Mouse (Mus musculus) heart, embryonic 11.5 days (tissue): ENCODE measurements at regions not wholly inside any gene's neighbourhood (a gene's known extent, or its start where the extent isn't known, plus 50 kb on each side); places are given as distances from the start of the nearest gene placed in this dataset.

Experiments used
- ATAC-seq: fragments of 200-750 bp; cut with Nextera tagmentation; replicated peaks from 2 replicates; pipeline ENCODE4 v1.8.0; 2017; ENCODE audit warnings: moderate library complexity; ENCODE audit not compliant: insufficient number of reproducible peaks, low FRiP score, low TSS enrichment
- H3K27ac ChIP-seq: fragments of 300-500 bp; sonication (generic); 2 replicates; pipeline ENCODE4 v1.5.1; 2014; ENCODE audit warnings: mild to moderate bottlenecking, low read depth, low read length
- H3K27me3 ChIP-seq: fragments of 300-500 bp; sonication (generic); 2 replicates; pipeline ENCODE4 v1.6.1; 2014; ENCODE audit warnings: mild to moderate bottlenecking, low read length, mixed read lengths; ENCODE audit not compliant: control insufficient read depth, insufficient read depth
- H3K36me3 ChIP-seq: fragments of 300-500 bp; sonication (generic); 2 replicates; pipeline ENCODE4 v1.6.1; 2014; ENCODE audit warnings: mild to moderate bottlenecking, low read length, moderate library complexity, mixed read lengths; ENCODE audit not compliant: control insufficient read depth, insufficient read depth
- H3K4me1 ChIP-seq: fragments of 300-500 bp; sonication (generic); 2 replicates; pipeline ENCODE4 v1.6.1; 2014; ENCODE audit warnings: low read length; ENCODE audit not compliant: control insufficient read depth, insufficient read depth
- H3K4me2 ChIP-seq: fragments of 300-500 bp; sonication (generic); 2 replicates; pipeline ENCODE4 v1.6.1; 2014; ENCODE audit warnings: mild to moderate bottlenecking, moderate library complexity
- H3K4me3 ChIP-seq: fragments of 300-500 bp; sonication (generic); 2 replicates; pipeline ENCODE4 v1.5.1; 2014; ENCODE audit warnings: low read depth, low read length
- H3K9ac ChIP-seq: fragments of 300-500 bp; sonication (generic); 2 replicates; pipeline ENCODE4 v1.6.1; 2014; ENCODE audit warnings: mild to moderate bottlenecking, low read depth, low read length, moderate library complexity
- H3K9me3 ChIP-seq: fragments of 300-500 bp; sonication (generic); replicated peaks from 2 replicates; pipeline ENCODE4 v1.6.1; 2016; ENCODE audit warnings: low read length; ENCODE audit not compliant: control insufficient read depth
- WGBS: fragments of 180-500 bp; shearing (Covaris S2); extraction: QIAGEN DNeasy Blood & Tissue Kit; methylation state at CpG from one replicate; pipeline ENCODE4 v1.1.7; 2014; ENCODE audit not compliant: insufficient replicate concordance; 5-methylcytosine and 5-hydroxymethylcytosine counted together

DNA sequence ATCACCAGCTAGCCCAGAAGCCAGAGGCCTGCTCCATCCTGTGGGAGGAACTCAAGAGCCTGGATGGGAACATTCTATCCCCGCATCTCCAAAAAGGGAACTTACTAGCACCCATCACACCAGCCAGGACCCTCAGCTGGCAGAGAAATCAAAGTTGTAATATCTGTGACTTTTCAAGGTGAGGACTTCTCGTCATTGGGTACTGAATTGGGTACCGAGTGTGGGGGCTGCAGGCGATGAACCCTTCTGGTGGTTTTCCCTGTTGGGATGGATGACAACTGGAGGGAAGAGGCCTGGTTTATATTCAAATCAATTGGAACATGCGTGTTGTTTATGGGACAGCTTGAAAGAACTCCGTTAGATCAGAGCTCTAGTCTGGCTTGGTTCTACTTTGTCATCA lies 187.1 kb upstream of the Gjb5 start:
- H3K4me1 ChIP-seq = no peaks in the 10 kb centered on the region
- 80% methylated on average over 6 of the region's 6 CpGs for WGBS
- H3K4me3 ChIP-seq = no peak overlapping the region
- H3K9me3 ChIP-seq = no peaks in the 10 kb centered on the region
- H3K4me2 ChIP-seq = no peak overlapping the region
- no peaks in the 10 kb centered on the region for H3K27me3 ChIP-seq
- H3K36me3 ChIP-seq = no peaks in the 10 kb centered on the region
- no peak for ATAC-seq
- no peak overlapping the region for H3K9ac ChIP-seq
- H3K27ac ChIP-seq = no peak overlapping the region

GRCm38 (mm10) chr4:127543276-127543675 lies 185.3 kb upstream of the Gjb5 start:
- H3K27me3 ChIP-seq = no peaks in the 10 kb centered on the region
- H3K4me2 ChIP-seq = no peak overlapping the region
- no peak for ATAC-seq
- no peak overlapping the region for H3K4me3 ChIP-seq
- no peaks in the 10 kb centered on the region for H3K9me3 ChIP-seq
- no peak overlapping the region for H3K27ac ChIP-seq
- H3K4me1 ChIP-seq = no peaks in the 10 kb centered on the region
- H3K9ac ChIP-seq = no peak overlapping the region
- H3K36me3 ChIP-seq = no peaks in the 10 kb centered on the region
- WGBS = 82% methylated on average over 2 of the region's 2 CpGs

- H3K4me2 ChIP-seq = no peak overlapping the region
- no peaks in the 10 kb centered on the region for H3K27me3 ChIP-seq
- no peaks in the 10 kb centered on the region for H3K9me3 ChIP-seq
- H3K27ac ChIP-seq = no peak overlapping the region
- WGBS = 82% methylated on average over 4 of the region's 4 CpGs
- ATAC-seq = no peak
- no peak overlapping the region for H3K4me3 ChIP-seq
- no peak overlapping the region for H3K9ac ChIP-seq
- H3K36me3 ChIP-seq = no peaks in the 10 kb centered on the region
- H3K4me1 ChIP-seq = no peaks in the 10 kb centered on the region
Measured at GRCm38 (mm10) chr4:127542771-127543170, 184.8 kb upstream of the Gjb5 start.

GRCm38 (mm10) chr4:127536952-127537351 lies 179.0 kb upstream of the Gjb5 start:
- ATAC-seq = no peak
- Histone ChIP-seq H3K27ac (no peak overlapping the region), H3K9me3 (no peaks in the 10 kb centered on the region), H3K4me2 (no peak overlapping the region), H3K4me1 (no peaks in the 10 kb centered on the region), H3K36me3 (no peaks in the 10 kb centered on the region), H3K4me3 (no peak overlapping the region), H3K9ac (no peak overlapping the region), H3K27me3 (no peaks in the 10 kb centered on the region)
- WGBS = 44% methylated on average over 5 of the region's 5 CpGs

- Histone ChIP-seq H3K9ac (no peak overlapping the region), H3K4me2 (no peak overlapping the region), H3K27ac (no peak overlapping the region), H3K27me3 (no peaks in the 10 kb centered on the region), H3K36me3 (no peaks in the 10 kb centered on the region), H3K4me3 (no peak overlapping the region), H3K4me1 (no peaks in the 10 kb centered on the region), H3K9me3 (no peaks in the 10 kb centered on the region)
- ATAC-seq = no peak
- 71% methylated on average over 7 of the region's 7 CpGs for WGBS
Measured at GRCm38 (mm10) chr4:127535630-127536029, 177.6 kb upstream of the Gjb5 start.

- H3K27ac ChIP-seq = no peak overlapping the region
- no peaks in the 10 kb centered on the region for H3K27me3 ChIP-seq
- WGBS = 89% methylated on average over 3 of the region's 3 CpGs
- ATAC-seq = no peak
- H3K36me3 ChIP-seq = no peaks in the 10 kb centered on the region
- no peaks in the 10 kb centered on the region for H3K9me3 ChIP-seq
- H3K4me1 ChIP-seq = no peaks in the 10 kb centered on the region
- H3K9ac ChIP-seq = no peak overlapping the region
- no peak overlapping the region for H3K4me2 ChIP-seq
- no peak overlapping the region for H3K4me3 ChIP-seq
Measured at GRCm38 (mm10) chr4:127534411-127534810, 176.4 kb upstream of the Gjb5 start.

DNA sequence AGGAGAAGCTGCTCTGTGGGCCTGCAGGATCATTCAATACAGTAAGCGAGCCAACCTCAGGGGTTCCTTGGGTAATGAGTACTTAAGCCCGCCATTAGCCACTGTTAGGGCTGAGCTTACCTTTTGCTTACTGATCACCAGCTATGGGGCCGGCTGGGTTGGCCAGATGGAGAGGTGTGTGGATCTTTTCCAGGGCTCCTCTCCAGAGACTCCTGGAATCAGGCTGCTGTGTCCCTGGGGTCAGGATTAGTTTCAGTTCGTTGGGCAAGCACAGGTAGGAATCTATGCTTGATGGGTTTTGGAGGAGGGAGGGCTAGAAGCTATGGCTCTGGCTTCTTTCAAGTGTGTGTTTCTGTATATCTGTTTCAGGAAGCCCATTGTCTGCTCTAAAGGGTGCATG lies 175.7 kb upstream of the Gjb5 start:
- Histone ChIP-seq H3K9ac (no peak overlapping the region), H3K27me3 (no peaks in the 10 kb centered on the region), H3K9me3 (no peaks in the 10 kb centered on the region), H3K4me2 (no peak overlapping the region), H3K27ac (no peak overlapping the region), H3K36me3 (no peaks in the 10 kb centered on the region), H3K4me3 (no peak overlapping the region), H3K4me1 (no peaks in the 10 kb centered on the region)
- ATAC-seq = no peak
- WGBS = 75% methylated on average over 4 of the region's 4 CpGs

- no peaks in the 10 kb centered on the region for H3K9me3 ChIP-seq
- 84% methylated on average over 11 of the region's 11 CpGs for WGBS
- no peak overlapping the region for H3K4me3 ChIP-seq
- H3K4me2 ChIP-seq = no peak overlapping the region
- H3K36me3 ChIP-seq = no peaks in the 10 kb centered on the region
- ATAC-seq = no peak
- no peaks in the 10 kb centered on the region for H3K27me3 ChIP-seq
- H3K9ac ChIP-seq = no peak overlapping the region
- H3K4me1 ChIP-seq = no peaks in the 10 kb centered on the region
- no peak overlapping the region for H3K27ac ChIP-seq
Measured at GRCm38 (mm10) chr4:127530779-127531178, 172.8 kb upstream of the Gjb5 start.

DNA sequence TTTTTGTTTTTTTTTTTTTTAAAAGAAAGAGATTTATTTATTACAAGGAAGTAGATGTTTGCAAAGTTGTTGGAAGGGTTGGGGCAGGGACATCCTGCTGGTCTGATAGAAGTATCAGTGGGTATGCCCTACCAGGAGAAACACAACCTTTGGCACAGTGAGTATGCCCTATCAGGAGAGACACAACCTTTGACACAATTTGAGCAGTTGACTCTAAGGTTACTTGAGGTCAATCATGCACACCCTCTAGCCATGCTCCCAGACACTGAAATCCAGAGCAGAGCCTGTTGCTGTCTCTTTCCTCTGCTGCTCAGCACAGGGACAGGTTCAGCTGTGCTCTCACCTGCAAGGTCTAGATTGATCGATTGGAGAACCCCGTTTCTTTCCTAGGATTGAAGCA lies 164.2 kb upstream of the Gjb5 start:
- Histone ChIP-seq H3K27ac (no peak overlapping the region), H3K9ac (no peak overlapping the region), H3K27me3 (no peaks in the 10 kb centered on the region), H3K9me3 (no peaks in the 10 kb centered on the region), H3K4me2 (no peak overlapping the region), H3K4me1 (no peaks in the 10 kb centered on the region), H3K36me3 (no peaks in the 10 kb centered on the region), H3K4me3 (no peak overlapping the region)
- ATAC-seq = no peak
- WGBS = 85% methylated on average over 2 of the region's 2 CpGs
